Mouse (Mus musculus) ES-Bruce4 (cell line): ENCODE results near the gene Srsf4.

Experiments
- EP300 ChIP-seq: IDR thresholded peaks from 2 replicates; pipeline ENCODE4 v1.6.1; 2011; ENCODE audit warnings: low read depth, low read length; ENCODE audit not compliant: insufficient read depth
- POLR2A ChIP-seq: IDR thresholded peaks from one replicate; pipeline ENCODE4 v1.8.1; 2011; ENCODE audit warnings: low read length; ENCODE audit not compliant: insufficient read depth

GRCm38 (mm10) chr4:131897109-131897508 is 23.7 kb downstream of the Srsf4 start:
- TF ChIP-seq POLR2A (no peak), EP300 (no peak)
